Mouse (Mus musculus): ENCODE measurements at regions not wholly inside any gene's neighbourhood (a gene's known extent, or its start where the extent isn't known, plus 50 kb on each side); places are given as distances from the start of the nearest gene placed in this dataset.

- TF ChIP-seq CTCF (conservative IDR thresholded peaks at IDR 0.05; ENCODE audit: low read length) (no peak), POU5F1 (IDR thresholded peaks at IDR 0.05; ENCODE audit: borderline replicate concordance, low read length) (no peak), NANOG (IDR thresholded peaks at IDR 0.05; ENCODE audit: borderline replicate concordance, low read length) (no peak)
Measured at GRCm38 (mm10) chr3:21992203-21992602, 84.2 kb upstream of the Tbl1xr1 start.

Data from E14TG2a.4 (cell line).